Mouse (Mus musculus) urinary bladder, postnatal 10 days (tissue): ENCODE results near the gene Nkd1.

Experiments
- DNase-seq: peaks from one replicate; pipeline ENCODE4 v3.0.0; 2022; ENCODE audit warnings: low spot score

Nkd1 gene

DNA sequence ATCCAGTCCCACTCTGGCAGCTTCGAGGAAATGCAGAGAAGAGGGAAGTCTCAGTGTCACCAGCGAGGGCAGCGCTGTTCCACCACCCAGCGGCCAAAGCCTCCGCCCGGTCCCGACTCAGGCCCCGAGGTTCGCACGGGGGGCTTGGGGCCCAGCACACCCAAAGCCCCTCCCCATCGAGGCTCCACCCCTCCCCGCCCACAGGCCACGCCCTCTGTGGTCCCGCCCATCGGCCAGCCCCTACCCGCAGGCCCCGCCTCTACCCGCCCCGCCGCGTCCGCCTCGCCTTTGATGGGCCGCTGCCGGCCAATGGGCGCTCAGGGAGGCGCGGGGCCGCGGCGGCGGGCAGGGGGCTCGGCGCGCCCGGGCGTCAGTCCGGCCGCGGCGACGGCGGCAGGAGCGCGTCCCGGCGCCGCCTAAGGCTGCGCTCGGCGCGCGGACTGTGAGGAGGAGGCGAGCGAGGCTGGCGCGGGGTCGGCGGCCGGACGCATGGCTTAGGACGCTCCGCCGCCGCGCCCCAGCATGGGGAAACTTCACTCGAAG is at the start of gene Nkd1:
Gene Nkd1, plus strand, starts transcription at position 370 of the 543 bp plus-strand sequence.
- peak; percentile 74 for DNase-seq

GRCm38 (mm10) chr8:88481290-88481689 is 39.9 kb upstream of the Nkd1 start:
- no peak for DNase-seq

- no peak for DNase-seq
Measured at GRCm38 (mm10) chr8:88488391-88488829, 32.7 kb upstream of the Nkd1 start.

- no peak for DNase-seq
Measured at GRCm38 (mm10) chr8:88494076-88494475, 27.1 kb upstream of the Nkd1 start.

DNA sequence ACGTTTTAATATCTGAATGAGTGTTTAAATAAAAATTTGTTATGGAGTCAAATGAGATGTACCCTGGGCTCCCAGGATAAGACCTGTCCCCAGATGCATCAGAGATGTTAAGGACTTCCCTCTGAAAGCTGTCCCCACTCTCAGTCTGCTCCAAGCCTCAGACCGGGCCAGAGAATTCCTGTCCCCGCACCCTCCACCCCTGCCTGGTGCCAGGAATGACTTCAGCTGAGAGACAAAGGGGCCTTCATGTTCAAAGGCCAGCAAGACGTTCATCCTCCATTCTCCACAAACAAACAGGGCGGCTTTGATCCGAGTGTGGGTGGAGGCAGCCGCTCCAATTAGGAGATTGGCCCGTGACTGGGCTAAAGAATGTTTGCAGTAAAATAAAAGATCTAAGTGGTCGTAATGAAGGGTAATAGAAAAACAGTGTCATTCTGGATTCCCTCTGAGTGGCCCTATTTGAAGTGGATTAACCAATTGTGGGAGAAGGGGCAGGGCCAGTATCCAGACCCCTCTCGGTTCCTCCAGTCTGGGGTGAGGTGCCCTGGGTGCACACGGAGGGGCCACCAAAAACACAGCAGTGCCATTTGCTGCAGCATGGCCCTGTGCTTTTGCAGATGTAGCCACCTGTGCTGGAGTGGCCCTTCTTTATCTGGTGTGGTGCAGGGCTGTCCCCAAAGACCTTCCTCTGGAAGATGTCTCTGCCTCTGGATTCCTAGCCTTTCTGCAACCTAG is 25.9 kb upstream of the Nkd1 start:
- no peak for DNase-seq

DNA sequence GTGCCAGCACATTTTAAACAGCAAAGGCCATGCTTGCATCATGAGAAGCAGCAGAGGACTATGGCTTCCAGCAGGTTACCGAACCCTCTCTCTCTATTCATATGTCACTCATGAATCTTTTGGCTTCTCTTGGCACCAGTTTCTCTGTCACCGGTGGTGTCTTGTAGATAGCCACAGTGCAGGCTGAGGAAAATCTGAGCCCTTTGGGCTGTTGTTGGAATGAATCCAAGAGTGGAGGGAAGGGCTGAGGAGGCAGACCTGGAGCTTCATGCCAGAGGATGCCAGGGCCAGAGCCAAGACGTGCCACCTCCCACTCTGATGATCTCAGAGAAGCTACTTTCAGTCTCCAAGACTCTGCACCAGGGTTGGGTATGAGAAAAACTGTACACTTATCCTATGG is 19.0 kb upstream of the Nkd1 start:
- DNase-seq, result no peak

- DNase-seq, result no peak
Measured at GRCm38 (mm10) chr8:88506981-88507380, 14.2 kb upstream of the Nkd1 start.

GRCm38 (mm10) chr8:88511061-88511460 is 10.1 kb upstream of the Nkd1 start:
- no peak for DNase-seq

DNA sequence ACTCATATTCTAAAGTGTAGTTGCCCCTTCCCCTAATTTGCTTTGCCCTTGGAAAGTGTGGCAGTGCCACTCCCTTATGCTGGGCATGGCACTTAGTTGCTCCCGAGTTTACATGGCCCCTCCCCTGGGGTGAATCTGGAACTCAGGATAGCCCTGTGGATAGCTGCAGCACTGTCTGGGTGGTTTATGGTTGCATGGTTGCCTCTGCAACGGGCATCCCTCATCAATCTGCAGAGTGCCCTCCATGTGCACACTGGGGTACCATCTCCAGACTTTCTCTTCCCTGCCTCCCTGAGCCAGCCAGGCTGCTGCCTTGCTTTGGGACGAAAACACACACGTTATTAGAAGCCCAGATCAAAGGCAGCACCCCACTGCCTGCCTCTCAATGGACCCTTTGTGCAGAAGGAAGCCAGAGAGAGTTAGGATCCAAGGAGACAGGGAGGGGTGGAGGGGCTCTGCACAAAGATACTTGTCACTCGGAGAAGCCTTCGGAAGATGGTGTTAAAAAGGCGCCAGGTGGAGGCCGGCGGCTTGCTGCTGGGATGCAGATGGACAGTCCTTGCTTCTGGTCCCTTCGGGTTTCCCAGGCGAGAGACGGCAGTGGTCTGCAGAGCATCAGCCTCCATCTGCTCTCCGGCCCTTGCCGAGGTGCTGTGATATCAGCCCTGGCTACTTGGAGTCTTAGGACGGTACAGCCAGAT is 8.9 kb upstream of the Nkd1 start:
- DNase-seq, result no peak

DNA sequence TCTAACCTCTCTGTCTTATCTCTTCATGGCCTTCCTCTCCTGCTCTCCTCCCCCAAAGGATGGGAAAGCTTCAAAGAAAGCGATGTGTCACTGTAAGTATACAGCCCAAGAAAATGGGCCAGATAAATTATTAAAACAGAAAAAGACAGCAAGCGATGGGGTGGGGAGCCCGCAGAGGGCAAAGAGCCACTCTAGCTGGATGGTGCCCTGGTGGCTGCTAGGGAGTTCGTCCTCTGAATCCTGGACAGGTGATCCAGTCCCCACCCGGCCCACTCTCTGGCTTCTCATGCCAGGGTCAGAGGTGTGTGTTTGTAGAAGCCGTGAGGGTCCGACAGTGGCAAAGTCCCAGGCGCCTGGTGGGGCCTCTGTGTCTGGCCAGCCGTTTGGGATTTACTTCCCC is 3.1 kb upstream of the Nkd1 start:
- no peak for DNase-seq

GRCm38 (mm10) chr8:88520381-88520780 is 773 bp upstream of the Nkd1 start:
- DNase-seq, result no peak

GRCm38 (mm10) chr8:88521541-88522414 is 624 bp downstream of the Nkd1 start:
- DNase-seq, result no peak

GRCm38 (mm10) chr8:88522433-88523030 is 1.4 kb downstream of the Nkd1 start:
- no peak for DNase-seq

- DNase-seq, result no peak
Measured at GRCm38 (mm10) chr8:88523621-88524020, 2.5 kb downstream of the Nkd1 start.

GRCm38 (mm10) chr8:88524132-88524531 is 3.0 kb downstream of the Nkd1 start:
- DNase-seq, result no peak

GRCm38 (mm10) chr8:88524851-88525250 is 3.7 kb downstream of the Nkd1 start:
- DNase-seq, result no peak

GRCm38 (mm10) chr8:88526296-88526695 is 5.1 kb downstream of the Nkd1 start:
- DNase-seq, result no peak

GRCm38 (mm10) chr8:88528186-88528585 is 7.0 kb downstream of the Nkd1 start:
- DNase-seq, result no peak

GRCm38 (mm10) chr8:88529798-88530197 is 8.6 kb downstream of the Nkd1 start:
- DNase-seq, result no peak

DNA sequence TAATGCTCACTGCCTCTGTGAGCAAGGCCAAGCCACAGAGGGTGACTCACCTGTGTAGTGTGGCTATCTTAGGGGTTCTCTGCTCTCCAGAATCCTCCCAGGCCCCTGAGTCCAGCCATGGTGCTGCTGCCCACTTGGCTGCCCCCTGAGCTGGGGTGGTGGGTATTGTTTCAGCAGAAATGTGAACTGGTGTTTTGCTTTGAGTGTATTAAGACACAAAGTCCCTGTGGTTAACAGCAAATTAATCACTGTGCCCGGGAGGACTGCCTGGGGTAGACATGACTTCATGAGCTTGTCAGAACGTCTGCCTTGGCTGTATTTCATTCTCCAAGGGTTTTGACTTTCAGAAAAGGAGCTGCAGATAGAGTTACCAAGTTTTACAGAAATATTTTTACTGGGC is 15.9 kb downstream of the Nkd1 start:
- no peak for DNase-seq

- no peak for DNase-seq
Measured at GRCm38 (mm10) chr8:88537998-88538975, 17.1 kb downstream of the Nkd1 start.
